Mouse (Mus musculus): ENCODE measurements around the gene Enox1.

Gene Enox1

GRCm38 (mm10) chr14:77195314-77196020 lies 38.9 kb downstream of the Enox1 start:
- DNase-seq (ENCODE audit: low spot score), result no peak

- DNase-seq (ENCODE audit: low spot score), result no peak
These were observed 39.7 kb downstream of the Enox1 start for GRCm38 (mm10) chr14:77196246-77196645.

- no peak for DNase-seq (ENCODE audit: low spot score)
These were observed 40.9 kb downstream of the Enox1 start for GRCm38 (mm10) chr14:77197414-77197915.

- DNase-seq (ENCODE audit: low spot score), result no peak
These were observed 54.3 kb downstream of the Enox1 start for GRCm38 (mm10) chr14:77210889-77211288.

GRCm38 (mm10) chr14:77213210-77213609 lies 56.6 kb downstream of the Enox1 start:
- no peak for DNase-seq (ENCODE audit: low spot score)

- DNase-seq (ENCODE audit: low spot score), result no peak
These were observed 58.3 kb downstream of the Enox1 start for GRCm38 (mm10) chr14:77214848-77215247.

- DNase-seq (ENCODE audit: low spot score), result no peak
These were observed 68.8 kb downstream of the Enox1 start for GRCm38 (mm10) chr14:77225346-77225745.

GRCm38 (mm10) chr14:77238811-77239210 lies 82.2 kb downstream of the Enox1 start:
- no peak for DNase-seq (ENCODE audit: low spot score)

GRCm38 (mm10) chr14:77239360-77239759 lies 82.8 kb downstream of the Enox1 start:
- DNase-seq (ENCODE audit: low spot score), result no peak

- DNase-seq (ENCODE audit: low spot score), result no peak
These were observed 90.4 kb downstream of the Enox1 start for GRCm38 (mm10) chr14:77246977-77247376.

GRCm38 (mm10) chr14:77248426-77248825 lies 91.9 kb downstream of the Enox1 start:
- no peak for DNase-seq (ENCODE audit: low spot score)

- DNase-seq (ENCODE audit: low spot score), result no peak
These were observed 92.4 kb downstream of the Enox1 start for GRCm38 (mm10) chr14:77248946-77249345.

- no peak for DNase-seq (ENCODE audit: low spot score)
These were observed 94.2 kb downstream of the Enox1 start for GRCm38 (mm10) chr14:77250652-77251238.

- DNase-seq (ENCODE audit: low spot score), result no peak
These were observed 98.6 kb downstream of the Enox1 start for GRCm38 (mm10) chr14:77255201-77255600.

- DNase-seq (ENCODE audit: low spot score), result no peak
These were observed 99.1 kb downstream of the Enox1 start for GRCm38 (mm10) chr14:77255711-77256110.

- no peak for DNase-seq (ENCODE audit: low spot score)
These were observed 100.4 kb downstream of the Enox1 start for GRCm38 (mm10) chr14:77256943-77257342.

GRCm38 (mm10) chr14:77257461-77257860 lies 100.9 kb downstream of the Enox1 start:
- no peak for DNase-seq (ENCODE audit: low spot score)

GRCm38 (mm10) chr14:77258186-77258585 lies 101.6 kb downstream of the Enox1 start:
- DNase-seq (ENCODE audit: low spot score), result no peak

GRCm38 (mm10) chr14:77259686-77260085 lies 103.1 kb downstream of the Enox1 start:
- DNase-seq (ENCODE audit: low spot score), result no peak

- DNase-seq (ENCODE audit: low spot score), result no peak
These were observed 103.5 kb downstream of the Enox1 start for GRCm38 (mm10) chr14:77260107-77260506.

GRCm38 (mm10) chr14:77266805-77267771 lies 110.5 kb downstream of the Enox1 start:
- no peak for DNase-seq (ENCODE audit: low spot score)

- DNase-seq (ENCODE audit: low spot score), result no peak
These were observed 115.8 kb downstream of the Enox1 start for GRCm38 (mm10) chr14:77272248-77272930.
